Mouse (Mus musculus) MEL (cell line): ENCODE results near the gene Ryr1. TPM values are rescaled to one million over a fixed set of nuclear protein-coding genes. Genes with fewer than 3 reads are reported as not detected.
A peak's percentile ranks its signal among the peaks of the same experiment; 100 is the strongest.

Experiments used
- DNase-seq: peaks from one replicate; pipeline ENCODE4 v3.0.0; 2011; ENCODE audit warnings: low read depth, low spot score
- H3K27ac ChIP-seq: 2 replicates; pipeline ENCODE4 v1.5.1; 2012; ENCODE audit warnings: low read depth, mild to moderate bottlenecking, control low read depth, low read length, moderate library complexity; ENCODE audit not compliant: control insufficient read depth
- H3K27me3 ChIP-seq, 2 experiments: fragments of 150-350 bp in 1 of 2; sonication (generic) in 1 of 2; 2 replicates each; pipeline ENCODE4 v1.6.1; 2012; ENCODE audit warnings: low read length in 2 of 2, mild to moderate bottlenecking in 2 of 2, improper control_type of control experiment in 1 of 2, moderate library complexity in 1 of 2; ENCODE audit not compliant: insufficient read depth in 2 of 2, control insufficient read depth in 1 of 2
- H3K36me3 ChIP-seq, 2 experiments: 2 replicates each; pipeline ENCODE4 v1.6.1; 2012 to 2014; ENCODE audit warnings: low read length in 2 of 2, improper control_type of control experiment in 1 of 2, inconsistent platforms in 1 of 2, mild to moderate bottlenecking in 1 of 2; ENCODE audit not compliant: insufficient read depth in 2 of 2, control insufficient read depth in 1 of 2
- H3K4me1 ChIP-seq, 2 experiments: fragments of 150-350 bp in 1 of 2; sonication (generic) in 1 of 2; 2 replicates each; pipeline ENCODE4 v1.6.1; 2012; ENCODE audit warnings: low read length in 2 of 2, improper control_type of control experiment in 1 of 2, mild to moderate bottlenecking in 1 of 2; ENCODE audit not compliant: insufficient read depth in 2 of 2, control insufficient read depth in 1 of 2
- H3K4me3 ChIP-seq, 2 experiments: fragments of 150-350 bp in 1 of 2; sonication (generic) in 1 of 2; 2 replicates each; pipeline ENCODE4 v1.5.1; 2012; ENCODE audit warnings: low read depth in 2 of 2, low read length in 2 of 2, mild to moderate bottlenecking in 2 of 2, moderate library complexity in 2 of 2, control low read depth in 1 of 2, improper control_type of control experiment in 1 of 2; ENCODE audit not compliant: control insufficient read depth in 1 of 2, insufficient read depth in 1 of 2
- H3K79me2 ChIP-seq: 2 replicates; pipeline ENCODE4 v1.6.1; 2012; ENCODE audit warnings: mild to moderate bottlenecking, low read length, moderate library complexity; ENCODE audit not compliant: control insufficient read depth, poor library complexity, insufficient read depth
- H3K9ac ChIP-seq: 2 replicates; pipeline ENCODE4 v1.6.1; 2012; ENCODE audit warnings: low read depth, mild to moderate bottlenecking, control low read depth, low read length, moderate library complexity; ENCODE audit not compliant: control insufficient read depth, poor library complexity, severe bottlenecking
- H3K9me3 ChIP-seq: fragments of 150-350 bp; sonication (generic); replicated peaks from 2 replicates; pipeline ENCODE4 v1.6.1; 2012; ENCODE audit warnings: mild to moderate bottlenecking, low read length, improper control_type of control experiment, moderate library complexity; ENCODE audit not compliant: insufficient read depth
- CHD1 ChIP-seq: IDR thresholded peaks from 2 replicates; pipeline ENCODE4 v1.6.1; 2012; ENCODE audit warnings: low read depth, mild to moderate bottlenecking, inconsistent platforms, low read length, improper control_type of control experiment
- CHD2 ChIP-seq: IDR thresholded peaks from 2 replicates; pipeline ENCODE4 v1.6.1; 2011; ENCODE audit warnings: low read length, improper control_type of control experiment
- CTCF ChIP-seq, 3 experiments: IDR thresholded peaks in 2 of 3; conservative IDR thresholded peaks in 1 of 3; 2 replicates each; pipeline ENCODE4 v1.5.1; 2011 to 2012; ENCODE audit warnings: low read length in 3 of 3, low read depth in 2 of 3, mild to moderate bottlenecking in 2 of 3, improper control_type of control experiment in 1 of 3, inconsistent platforms in 1 of 3, mixed read lengths in 1 of 3, moderate library complexity in 1 of 3; ENCODE audit not compliant: control insufficient read depth in 1 of 3, insufficient read depth in 1 of 3, poor library complexity in 1 of 3, severe bottlenecking in 1 of 3
- E2F4 ChIP-seq: IDR thresholded peaks from 2 replicates; pipeline ENCODE4 v1.6.1; 2011; ENCODE audit warnings: low read depth, low read length, improper control_type of control experiment, borderline replicate concordance
- ELF1 ChIP-seq: IDR thresholded peaks from 2 replicates; pipeline ENCODE4 v1.6.1; 2014; ENCODE audit warnings: low read depth, mild to moderate bottlenecking, inconsistent platforms, low read length, improper control_type of control experiment, moderate library complexity
- EP300 ChIP-seq, 2 experiments: IDR thresholded peaks; 2 replicates each; pipeline ENCODE4 v1.6.1; 2011; ENCODE audit warnings: improper control_type of control experiment in 2 of 2, low read length in 2 of 2, low read depth in 1 of 2, mild to moderate bottlenecking in 1 of 2
- ETS1 ChIP-seq: IDR thresholded peaks from 2 replicates; pipeline ENCODE4 v1.6.1; 2012; ENCODE audit warnings: low read depth, mild to moderate bottlenecking, inconsistent platforms, low read length, improper control_type of control experiment, moderate library complexity
- GATA1 ChIP-seq: IDR thresholded peaks from 2 replicates; pipeline ENCODE4 v1.6.1; 2011; ENCODE audit warnings: low read depth, low read length, improper control_type of control experiment
- JUND ChIP-seq: IDR thresholded peaks from 2 replicates; pipeline ENCODE4 v1.6.1; 2011; ENCODE audit warnings: low read depth, mild to moderate bottlenecking, improper control_type of control experiment, low read length
- MAFK ChIP-seq: IDR thresholded peaks from 2 replicates; pipeline ENCODE4 v1.6.1; 2011; ENCODE audit warnings: low read depth, mild to moderate bottlenecking, low read length, improper control_type of control experiment, borderline replicate concordance
- MAX ChIP-seq: IDR thresholded peaks from 2 replicates; pipeline ENCODE4 v1.6.1; 2011; ENCODE audit warnings: low read length, improper control_type of control experiment
- MEF2A ChIP-seq: IDR thresholded peaks from 2 replicates; pipeline ENCODE4 v1.6.1; 2014; ENCODE audit warnings: low read depth, mild to moderate bottlenecking, inconsistent platforms, low read length, improper control_type of control experiment; ENCODE audit not compliant: poor library complexity, insufficient replicate concordance, severe bottlenecking; ENCODE audit errors: extremely low read depth
- MYB ChIP-seq: IDR thresholded peaks from 2 replicates; pipeline ENCODE4 v1.6.1; 2011; ENCODE audit warnings: mild to moderate bottlenecking, low read depth, low read length, improper control_type of control experiment
- MYC ChIP-seq: IDR thresholded peaks from 2 replicates; pipeline ENCODE4 v1.6.1; 2011; ENCODE audit warnings: low read depth, mild to moderate bottlenecking, low read length, improper control_type of control experiment, moderate library complexity
- NELFE ChIP-seq: IDR thresholded peaks from 2 replicates; pipeline ENCODE4 v1.6.1; 2011; ENCODE audit warnings: low read depth, low read length, improper control_type of control experiment
- NRF1 ChIP-seq: IDR thresholded peaks from 2 replicates; pipeline ENCODE4 v1.6.1; 2014; ENCODE audit warnings: low read depth, mild to moderate bottlenecking, inconsistent platforms, low read length, improper control_type of control experiment, moderate library complexity; ENCODE audit not compliant: poor library complexity, insufficient read depth, severe bottlenecking
- POLR2AphosphoS2 ChIP-seq: IDR thresholded peaks from 2 replicates; pipeline ENCODE4 v1.6.1; 2011; ENCODE audit warnings: low read length, improper control_type of control experiment
- RAD21 ChIP-seq: IDR thresholded peaks from 2 replicates; pipeline ENCODE4 v1.6.1; 2011; ENCODE audit warnings: mild to moderate bottlenecking, low read depth, low read length, improper control_type of control experiment
- SMC3 ChIP-seq: IDR thresholded peaks from 2 replicates; pipeline ENCODE4 v1.6.1; 2011; ENCODE audit warnings: low read depth, low read length, improper control_type of control experiment
- TBP ChIP-seq: IDR thresholded peaks from 2 replicates; pipeline ENCODE4 v1.8.0; 2011; ENCODE audit warnings: low read depth, low read length, improper control_type of control experiment
- UBTF ChIP-seq: IDR thresholded peaks from 2 replicates; pipeline ENCODE4 v1.6.1; 2012; ENCODE audit warnings: low read depth, mild to moderate bottlenecking, inconsistent platforms, low read length, improper control_type of control experiment, moderate library complexity, borderline replicate concordance; ENCODE audit not compliant: insufficient read depth
- USF1 ChIP-seq: IDR thresholded peaks from 2 replicates; pipeline ENCODE4 v1.6.1; 2014; ENCODE audit warnings: low read depth, mild to moderate bottlenecking, inconsistent platforms, low read length, improper control_type of control experiment, moderate library complexity
- USF2 ChIP-seq, 2 experiments: IDR thresholded peaks; 2 replicates each; pipeline ENCODE4 v1.6.1; 2011 to 2012; ENCODE audit warnings: improper control_type of control experiment in 2 of 2, low read length in 2 of 2, borderline replicate concordance in 1 of 2, inconsistent platforms in 1 of 2, low read depth in 1 of 2, mild to moderate bottlenecking in 1 of 2; ENCODE audit not compliant: insufficient read depth in 1 of 2
- ZC3H11A ChIP-seq: IDR thresholded peaks from 2 replicates; pipeline ENCODE4 v1.6.1; 2012; ENCODE audit warnings: low read depth, mild to moderate bottlenecking, inconsistent platforms, low read length, improper control_type of control experiment
- ZKSCAN1 ChIP-seq: IDR thresholded peaks from 2 replicates; pipeline ENCODE4 v1.6.1; 2012; ENCODE audit warnings: low read depth, mild to moderate bottlenecking, inconsistent platforms, low read length, improper control_type of control experiment, moderate library complexity
- ZMIZ1 ChIP-seq: IDR thresholded peaks from 2 replicates; pipeline ENCODE4 v1.6.1; 2012; ENCODE audit warnings: low read depth, mild to moderate bottlenecking, inconsistent platforms, low read length, improper control_type of control experiment, moderate library complexity
- ZNF384 ChIP-seq: IDR thresholded peaks from 2 replicates; pipeline ENCODE4 v1.6.1; 2012; ENCODE audit warnings: low read depth, mild to moderate bottlenecking, inconsistent platforms, low read length, improper control_type of control experiment
- polyA plus RNA-seq, 2 experiments: library from polyadenylated mRNA; stranded (reverse) in 1 of 2; unstranded in 1 of 2; fragments of >175 nt in 1 of 2; fragments of >200 nt in 1 of 2; gene quantifications; 2 replicates each; pipeline versions ENCODE4 v1.2.1 to v1.2.4; 2012; ENCODE audit warnings: low replicate concordance in 2 of 2, low read depth in 1 of 2; ENCODE audit not compliant: insufficient read length in 2 of 2, insufficient read depth in 1 of 2, missing spikeins in 1 of 2
- total RNA-seq: library from RNA; depleted of rRNA; stranded (reverse); fragments of 300-350 nt; gene quantifications from 2 replicates; pipeline ENCODE4 v1.2.3, GENCODE M21; 2012

Gene Ryr1
- total and polyA plus RNA-seq, 3 experiments, result 0.27 to 0.54 TPM; not detected in 1

DNA sequence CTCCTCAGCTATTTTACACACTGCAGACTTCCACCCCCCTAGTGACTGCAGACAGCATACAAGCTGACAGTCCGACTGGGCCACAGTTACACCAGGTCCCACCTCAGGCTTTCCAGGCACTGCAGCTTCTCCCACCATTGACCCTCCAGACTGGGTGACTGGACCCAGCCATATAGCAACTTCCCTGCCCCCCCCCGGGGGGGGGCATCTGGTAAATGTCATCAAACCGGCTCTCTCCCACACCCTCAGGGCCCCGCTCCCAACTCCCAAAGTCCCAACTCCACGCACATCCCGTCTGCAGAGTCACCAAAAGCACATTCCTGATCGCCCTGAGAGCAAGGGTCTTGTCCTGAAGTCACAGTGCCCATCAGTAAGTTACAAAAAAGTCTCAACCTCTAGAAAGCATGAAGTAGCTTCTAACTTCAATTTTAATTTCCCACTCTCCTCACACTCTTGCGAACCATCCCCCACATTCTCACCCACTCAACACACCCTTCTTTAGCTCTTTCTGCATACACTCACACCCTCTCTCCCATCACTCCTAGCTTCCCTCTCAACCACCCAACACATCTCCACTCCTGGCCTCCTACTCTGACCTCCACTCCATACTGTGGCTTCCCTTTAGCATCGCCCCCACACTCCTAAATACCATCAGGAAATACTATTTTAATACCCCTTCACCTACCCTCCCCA, 164.5 kb downstream of the Ryr1 start:
- Histone ChIP-seq H3K27ac (peak overlapping the region; percentile 78), H3K4me3 (peak overlapping the region; percentile 68 to 73), H3K9ac (peak overlapping the region; percentile 77), H3K36me3 (peaks cover 2 to 60% of the 10 kb centered on the region in 2 experiments; a peak in 3 of 4 replicates), H3K9me3 (no peaks in the 10 kb centered on the region)
- TF ChIP-seq POLR2AphosphoS2 (no peak), MAFK (no peak), ZNF384 (no peak), ZKSCAN1 (no peak), MAX (no peak), MYB (no peak), JUND (no peak), USF1 (no peak), MYC (no peak)
- TF ChIP-seq, all 39 proteins: peak for 0
- peaks cover 38 to 49% of the 10 kb centered on the region in 2 experiments for H3K4me1 ChIP-seq
- DNase-seq, result no peak
- peaks cover 59% of the 10 kb centered on the region for H3K79me2 ChIP-seq
- H3K27me3 ChIP-seq, result no peaks in the 10 kb centered on the region

DNA sequence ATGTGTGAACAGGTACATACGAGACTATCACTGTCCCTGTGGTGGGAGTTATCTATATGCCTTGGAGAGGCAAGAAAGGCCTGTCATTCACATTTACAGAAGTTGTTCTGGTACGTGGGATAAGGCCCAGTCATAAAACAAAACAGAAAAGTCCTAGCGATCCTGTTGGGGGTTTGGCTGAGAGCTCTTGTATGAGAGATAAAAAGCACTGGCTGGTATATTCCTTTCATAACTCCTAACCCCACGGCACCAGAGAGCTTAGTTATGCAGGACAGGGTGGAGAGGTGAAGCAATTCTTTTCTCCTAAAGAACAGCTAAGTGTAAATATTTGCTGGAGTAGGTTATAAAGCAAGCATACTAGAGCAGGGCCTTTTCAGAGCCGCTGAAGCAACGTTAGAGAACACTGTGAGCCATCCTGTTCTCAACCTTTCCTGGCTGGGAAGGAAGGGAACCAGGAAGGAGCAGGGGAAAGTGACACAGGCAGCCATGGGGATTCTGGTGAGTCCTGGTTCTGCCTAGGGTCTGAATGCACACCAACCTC, 165.4 kb downstream of the Ryr1 start:
- no peaks in the 10 kb centered on the region for H3K9me3 ChIP-seq
- H3K4me3 ChIP-seq, result peak overlapping the region; percentile 68 to 73
- H3K4me1 ChIP-seq, result peaks cover 38 to 53% of the 10 kb centered on the region in 2 experiments
- H3K27ac ChIP-seq, result peak overlapping the region; percentile 78
- peak overlapping the region; percentile 77 for H3K9ac ChIP-seq
- peaks cover 68% of the 10 kb centered on the region for H3K79me2 ChIP-seq
- H3K36me3 ChIP-seq, result peaks cover 2 to 66% of the 10 kb centered on the region in 2 experiments; a peak in 3 of 4 replicates
- no peaks in the 10 kb centered on the region for H3K27me3 ChIP-seq
- peak; percentile 88 for DNase-seq
- TF ChIP-seq MYB (no peak), POLR2AphosphoS2 (no peak), NRF1 (no peak), ETS1 (peak; percentile 87), MAX (peak; percentile 64), MEF2A (0 out of 2 replicates have a peak, but pooled peaks have one; percentile 14), ZMIZ1 (no peak), CHD1 (no peak), USF1 (no peak), USF2 (IDR thresholded peaks at IDR 0.05; ENCODE audit: borderline replicate concordance in 1 of 2, insufficient read depth in 1 of 2, low read depth in 1 of 2, low read length in 2 of 2) (no peak), TBP (0 out of 2 replicates have a peak, but pooled peaks have one; percentile 38), UBTF (no peak), ZNF384 (peak; percentile 55), MAFK (no peak), ELF1 (no peak), GATA1 (peak; percentile 84), SMC3 (no peak), RAD21 (no peak), ZKSCAN1 (no peak), EP300 (IDR thresholded peaks at IDR 0.05; ENCODE audit: low read depth in 1 of 2, low read length in 2 of 2) (peak; percentile 79 to 85), NELFE (no peak), E2F4 (no peak), CTCF (IDR thresholded peaks at IDR 0.05 in 2 of 3, conservative IDR thresholded peaks at IDR 0.05 in 1 of 3; ENCODE audit: control insufficient read depth in 1 of 3, insufficient read depth in 1 of 3, low read depth in 2 of 3, low read length in 3 of 3, poor library complexity in 1 of 3, severe bottlenecking in 1 of 3) (no peak), CHD2 (no peak; the same call in 1 of the 2 replicates), JUND (no peak), ZC3H11A (no peak)
